Mouse (Mus musculus) liver (tissue): ENCODE results near the gene Gm21915.

Experiments
- DNase-seq: peaks from one replicate; pipeline ENCODE4 v3.0.0-alpha.2; 2020; ENCODE audit warnings: mixed read lengths

The Gm21915 gene

DNA sequence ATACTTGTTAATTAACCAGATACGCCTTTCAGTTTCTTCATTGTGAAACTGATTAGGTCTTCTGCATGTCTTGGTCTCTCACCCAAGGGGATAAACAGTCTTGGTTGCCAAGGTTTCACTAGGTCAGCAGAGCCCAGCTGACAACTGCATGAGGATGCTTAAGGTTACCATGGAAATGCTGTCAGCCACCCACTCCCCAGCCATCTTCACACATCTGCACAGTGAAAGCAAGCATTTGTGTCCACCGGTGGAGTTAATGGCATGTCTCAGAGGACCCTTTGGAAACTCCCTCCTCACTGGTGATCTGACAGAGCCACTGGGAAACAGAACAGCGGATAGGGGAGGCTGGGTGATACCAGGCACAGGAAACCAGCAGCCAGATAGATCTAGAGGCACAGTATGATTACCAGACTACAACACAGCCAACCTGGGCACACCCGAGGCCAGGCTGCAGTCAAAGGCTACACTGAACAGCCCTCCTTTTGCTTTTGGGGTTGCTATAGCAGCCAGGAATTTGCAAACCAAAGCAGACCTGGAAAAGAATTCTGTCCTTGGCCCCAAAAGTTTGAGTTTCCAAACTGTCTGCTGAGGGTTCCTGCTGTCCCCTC is 1.0 kb downstream of the Gm21915 start:
- no peak for DNase-seq

DNA sequence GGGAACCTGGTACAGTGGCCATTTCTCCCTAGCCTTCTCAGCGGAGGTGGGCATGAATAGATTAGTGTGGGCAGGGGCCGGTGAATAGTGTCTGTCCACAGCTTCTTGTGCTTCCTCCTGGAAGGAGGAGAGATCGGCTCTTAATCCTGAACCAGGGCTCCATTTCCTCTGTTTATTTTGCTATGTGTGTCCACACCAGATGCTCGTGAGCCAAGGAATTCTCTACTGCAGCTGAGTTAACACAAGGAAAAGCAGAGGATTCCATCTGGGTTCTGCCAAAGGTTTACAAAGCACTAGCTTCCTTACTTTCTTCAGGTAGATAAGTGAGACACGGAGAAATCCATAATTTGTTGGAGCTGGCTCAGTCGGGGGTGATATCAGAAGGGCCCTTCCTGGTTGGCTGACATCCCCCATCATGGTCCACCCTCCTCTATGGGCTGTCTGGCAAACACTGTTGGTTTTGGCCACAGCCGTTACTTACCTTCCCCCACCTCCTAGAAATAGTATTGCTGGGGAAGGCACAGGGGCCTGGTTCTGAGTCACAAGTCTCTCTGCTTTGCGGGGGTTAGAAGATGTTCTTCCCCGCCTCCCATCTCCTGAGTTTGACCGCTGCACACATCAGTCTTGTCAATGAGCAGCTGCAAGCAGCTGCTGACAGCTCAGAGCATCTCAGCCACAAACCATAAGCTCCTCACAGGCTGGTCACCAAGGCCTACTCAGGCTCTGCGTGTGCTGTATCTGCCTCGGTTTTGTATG is 5.0 kb downstream of the Gm21915 start:
- no peak for DNase-seq

DNA sequence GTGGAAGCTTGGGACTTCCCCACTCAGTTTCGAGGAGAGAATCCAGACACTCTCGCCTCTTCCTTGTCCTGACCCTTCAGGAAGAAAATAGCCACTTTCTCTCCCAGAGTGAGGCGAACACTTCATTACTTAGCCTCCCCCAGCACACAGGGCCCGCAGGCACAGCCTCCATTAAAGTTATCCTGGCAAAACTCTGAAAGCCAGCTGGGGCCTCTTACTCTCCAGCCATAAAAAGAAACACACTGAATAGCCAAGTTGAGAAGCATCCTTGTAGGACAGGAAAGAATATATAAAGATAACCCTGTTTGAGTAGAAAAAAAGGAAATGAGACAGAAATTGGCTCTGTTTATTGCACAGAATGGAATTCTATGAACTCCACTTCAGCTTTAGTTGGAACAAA is 8.2 kb downstream of the Gm21915 start:
- DNase-seq = no peak

DNA sequence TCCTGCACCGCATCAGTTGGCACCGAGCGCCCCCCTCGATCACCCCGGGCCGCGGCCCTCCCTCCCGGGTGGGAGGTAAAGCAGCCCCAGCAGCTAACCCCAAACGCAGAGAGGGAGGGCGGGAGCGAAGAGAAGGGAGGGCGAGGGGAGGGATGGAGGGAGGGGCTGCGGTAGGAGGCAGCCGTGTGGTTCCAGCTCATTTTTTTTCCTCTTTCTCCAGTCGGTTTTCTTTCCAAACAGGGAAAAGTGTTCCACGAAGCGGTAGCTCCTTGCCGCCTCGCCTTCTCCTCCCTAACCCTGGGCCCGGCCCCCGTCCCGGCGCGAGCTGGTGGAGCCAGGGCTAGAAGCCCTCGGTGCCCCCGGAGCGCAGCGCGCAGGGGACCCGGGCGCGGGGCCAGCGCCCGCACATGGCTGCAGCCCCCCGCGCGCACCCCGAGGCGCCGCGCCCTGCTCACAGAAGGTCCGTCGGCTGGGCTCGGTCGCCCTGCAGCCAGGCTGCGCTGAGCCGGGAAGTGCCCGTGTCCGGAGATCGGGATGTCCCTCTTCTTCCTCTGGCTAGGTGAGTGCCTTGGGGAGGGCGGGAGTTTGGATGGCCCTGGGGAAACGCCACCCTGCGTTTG is 15.5 kb downstream of the Gm21915 start, which contains the start of gene Clmp:
TSS of gene Clmp (plus strand) at position 162 of the 620 bp plus-strand sequence.
- DNase-seq = peak; percentile 38

DNA sequence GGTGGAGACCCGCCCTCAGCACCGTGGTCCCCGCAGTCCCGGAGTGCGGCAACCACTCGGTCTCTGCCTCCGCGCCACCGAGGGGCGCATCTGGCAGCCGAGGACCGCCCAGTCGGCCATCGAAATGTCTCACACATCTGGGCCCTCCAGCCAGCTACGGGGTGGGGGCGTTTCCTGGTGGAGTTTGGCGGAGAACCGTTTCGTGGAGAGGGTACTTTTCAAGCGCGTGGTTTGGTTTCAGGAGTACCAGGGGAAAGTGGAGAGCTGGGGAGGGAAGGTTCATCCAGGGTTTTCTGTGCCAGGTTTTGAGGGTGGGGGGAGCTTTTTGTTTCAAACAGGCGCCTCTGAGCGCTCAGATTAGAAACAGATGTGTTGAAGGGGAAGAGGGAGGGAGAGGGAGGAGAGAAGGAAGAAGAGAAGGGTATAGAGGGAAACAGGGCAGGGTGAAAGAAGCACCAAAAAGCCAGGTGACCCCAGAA is 16.0 kb downstream of the Gm21915 start:
- DNase-seq = peak; percentile 15

DNA sequence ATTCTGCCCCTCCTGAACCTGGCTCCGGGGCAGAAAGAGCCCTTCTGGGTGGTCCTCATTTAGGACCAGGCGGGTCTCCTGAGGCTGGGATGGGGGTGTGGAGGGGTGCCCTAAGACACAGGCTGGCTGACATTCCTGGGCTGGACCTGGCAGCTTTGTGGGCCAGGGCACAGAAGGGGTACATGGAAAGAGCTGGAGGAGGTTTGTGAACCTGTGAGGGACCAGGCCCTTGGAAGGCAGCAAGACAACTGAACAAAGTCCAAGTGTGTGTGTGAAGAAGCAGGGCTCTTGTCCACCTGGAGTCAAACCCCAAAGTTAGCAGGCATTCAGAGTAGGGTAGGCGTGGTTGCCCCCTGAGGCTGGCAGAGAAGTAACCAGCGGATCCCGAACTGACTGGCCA is 16.6 kb downstream of the Gm21915 start:
- no peak for DNase-seq

DNA sequence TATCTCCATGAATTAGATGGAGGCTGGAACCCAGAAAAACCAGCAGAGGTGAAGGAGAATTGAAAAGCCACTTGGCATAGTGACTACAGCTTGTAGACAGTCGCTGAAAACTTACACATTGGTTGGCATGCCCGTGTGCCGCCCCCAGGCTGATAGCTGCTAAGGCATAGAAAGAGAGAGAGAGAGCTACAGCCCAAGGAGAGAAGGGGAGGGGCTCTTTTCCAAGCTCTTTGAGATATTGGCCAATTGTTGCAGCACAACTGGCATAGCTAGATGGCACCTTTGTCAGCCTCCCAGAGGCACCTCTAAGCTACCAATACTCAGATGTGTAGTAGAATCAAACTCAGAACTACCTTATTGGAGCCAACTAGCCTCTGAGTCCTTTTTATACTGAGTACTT is 17.1 kb downstream of the Gm21915 start:
- no peak for DNase-seq

DNA sequence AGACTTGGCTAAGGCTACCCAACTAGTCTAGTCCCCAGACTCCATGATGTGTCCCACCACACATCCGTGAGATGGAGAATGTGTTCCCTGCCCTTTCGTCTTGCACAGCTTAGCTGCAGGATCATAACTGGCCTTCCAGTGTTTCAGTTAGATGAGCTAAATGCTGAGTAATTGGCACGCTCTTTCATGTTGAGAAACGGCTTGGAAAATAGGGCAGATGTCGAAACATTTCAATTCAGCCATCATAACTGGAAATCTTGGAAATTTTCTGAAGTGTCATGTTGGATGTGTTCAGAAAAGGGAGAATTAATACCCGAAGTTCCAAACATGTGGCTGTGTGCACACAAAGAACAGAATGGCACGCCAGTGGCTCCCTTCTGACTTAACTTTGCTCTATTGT is 20.1 kb downstream of the Gm21915 start:
- no peak for DNase-seq

DNA sequence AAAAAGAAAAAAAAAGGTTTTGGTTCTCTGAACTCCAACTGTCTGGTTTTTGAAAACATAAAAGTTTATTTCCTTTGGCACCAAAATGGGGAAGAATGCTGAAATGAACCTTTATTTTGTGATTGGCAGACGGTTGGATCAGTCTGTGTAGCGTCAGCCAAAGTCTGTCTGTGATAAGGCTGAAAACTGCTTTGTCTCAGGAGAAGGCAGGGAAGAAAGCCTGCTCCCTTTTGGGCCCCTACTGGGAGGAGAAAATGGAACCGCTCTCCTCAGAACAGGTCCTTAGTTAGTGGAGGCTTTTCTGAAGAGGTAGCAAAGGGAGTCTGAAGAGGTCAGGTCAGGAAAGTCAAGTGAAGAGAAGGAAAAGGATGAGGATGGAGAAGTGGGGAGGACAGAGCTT is 22.6 kb downstream of the Gm21915 start:
- no peak for DNase-seq

DNA sequence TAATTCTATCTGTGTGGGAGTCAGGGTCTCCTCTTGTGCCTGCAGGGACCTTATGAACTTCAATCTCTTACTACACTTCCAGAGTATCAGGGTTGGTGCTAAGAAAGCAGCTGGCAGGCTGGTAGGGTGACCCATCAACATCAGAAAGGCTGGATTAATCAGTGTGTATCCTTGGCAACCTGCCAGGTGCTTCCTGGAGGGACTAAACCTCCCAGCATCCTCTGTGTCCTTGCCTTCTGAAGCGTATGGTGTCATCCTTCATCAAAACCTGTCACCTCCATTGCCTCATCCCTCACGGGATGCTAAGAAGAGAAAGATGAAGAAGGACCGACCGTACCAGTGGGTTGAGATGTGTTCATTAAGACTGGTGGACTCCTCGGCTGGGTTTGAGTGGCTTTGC is 23.4 kb downstream of the Gm21915 start:
- DNase-seq = no peak

DNA sequence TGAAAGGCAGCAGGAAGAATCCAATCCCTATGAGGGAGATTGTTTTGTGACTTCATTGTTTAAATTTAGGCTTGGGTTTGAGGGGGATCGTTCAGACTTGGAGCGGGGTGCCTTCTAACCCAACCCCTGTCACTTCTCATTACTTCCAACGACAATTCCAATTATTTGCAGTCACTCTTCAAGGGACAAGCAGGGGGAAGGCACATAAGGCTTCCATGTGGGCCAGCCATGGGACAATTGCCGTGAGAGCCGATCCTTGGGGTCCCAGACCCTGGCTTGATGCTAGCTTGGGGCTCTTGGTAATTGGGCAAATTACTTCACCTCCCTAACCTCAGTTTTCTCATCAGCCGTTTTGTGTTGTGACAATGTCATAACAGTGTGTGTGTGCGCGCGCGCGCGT is 23.9 kb downstream of the Gm21915 start:
- no peak for DNase-seq

DNA sequence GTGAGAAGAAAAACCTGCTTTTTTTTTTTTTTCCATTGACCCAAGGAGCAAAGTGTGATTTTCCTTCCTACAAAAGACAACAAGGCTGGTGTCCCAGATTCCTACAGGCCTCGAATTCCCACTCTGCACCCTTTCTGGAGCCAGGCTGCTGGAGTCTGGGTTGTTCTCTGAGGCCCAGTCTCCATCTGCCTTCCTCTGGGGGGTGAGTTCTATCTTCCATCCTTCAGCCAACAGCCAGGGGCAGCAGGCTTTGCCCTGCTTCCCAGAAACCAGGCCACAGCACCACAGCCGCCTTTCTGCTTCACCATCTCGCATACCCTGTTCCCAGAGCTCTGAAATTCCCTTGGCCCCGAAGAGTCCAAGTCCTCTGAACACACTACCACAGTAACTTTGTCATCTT is 25.7 kb downstream of the Gm21915 start:
- no peak for DNase-seq

DNA sequence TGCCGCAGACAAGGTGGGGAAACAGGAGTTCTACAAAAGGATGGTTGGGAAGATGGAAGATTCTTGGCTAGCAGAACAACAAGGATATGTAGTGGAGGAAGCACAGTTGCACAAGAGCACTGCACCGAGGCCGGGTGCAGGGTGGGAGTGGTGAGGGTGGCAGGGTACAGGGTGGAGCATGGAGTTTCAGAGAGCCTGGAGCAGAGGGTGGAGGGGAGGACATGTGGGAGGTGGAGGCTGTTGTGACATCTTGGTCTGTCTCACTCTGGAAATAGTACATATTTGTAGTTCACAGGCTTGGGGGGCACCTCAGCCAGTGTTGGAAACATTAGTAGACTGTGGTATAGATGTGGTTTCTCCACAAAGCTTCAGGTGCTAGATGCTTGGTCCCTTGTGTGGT is 28.8 kb downstream of the Gm21915 start:
- no peak for DNase-seq

DNA sequence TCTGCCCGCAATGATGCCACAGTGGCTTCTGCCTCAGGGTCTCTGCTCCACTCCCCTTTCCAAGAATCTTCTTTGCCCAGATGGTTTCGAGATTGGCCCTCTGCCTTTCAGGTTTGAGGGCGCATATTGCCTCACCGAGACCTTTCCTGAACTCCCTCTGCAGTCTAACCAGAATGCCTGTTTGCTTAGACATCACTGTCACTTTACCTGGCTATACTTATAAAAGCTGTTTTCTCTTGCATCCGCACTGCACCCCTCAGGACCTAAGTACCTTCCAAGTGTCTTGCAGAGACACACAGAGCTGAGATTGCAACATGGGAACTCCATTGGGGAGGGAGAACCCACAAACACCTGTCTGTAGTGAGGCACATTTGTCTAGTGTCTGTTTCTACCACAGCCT is 29.8 kb downstream of the Gm21915 start:
- no peak for DNase-seq

DNA sequence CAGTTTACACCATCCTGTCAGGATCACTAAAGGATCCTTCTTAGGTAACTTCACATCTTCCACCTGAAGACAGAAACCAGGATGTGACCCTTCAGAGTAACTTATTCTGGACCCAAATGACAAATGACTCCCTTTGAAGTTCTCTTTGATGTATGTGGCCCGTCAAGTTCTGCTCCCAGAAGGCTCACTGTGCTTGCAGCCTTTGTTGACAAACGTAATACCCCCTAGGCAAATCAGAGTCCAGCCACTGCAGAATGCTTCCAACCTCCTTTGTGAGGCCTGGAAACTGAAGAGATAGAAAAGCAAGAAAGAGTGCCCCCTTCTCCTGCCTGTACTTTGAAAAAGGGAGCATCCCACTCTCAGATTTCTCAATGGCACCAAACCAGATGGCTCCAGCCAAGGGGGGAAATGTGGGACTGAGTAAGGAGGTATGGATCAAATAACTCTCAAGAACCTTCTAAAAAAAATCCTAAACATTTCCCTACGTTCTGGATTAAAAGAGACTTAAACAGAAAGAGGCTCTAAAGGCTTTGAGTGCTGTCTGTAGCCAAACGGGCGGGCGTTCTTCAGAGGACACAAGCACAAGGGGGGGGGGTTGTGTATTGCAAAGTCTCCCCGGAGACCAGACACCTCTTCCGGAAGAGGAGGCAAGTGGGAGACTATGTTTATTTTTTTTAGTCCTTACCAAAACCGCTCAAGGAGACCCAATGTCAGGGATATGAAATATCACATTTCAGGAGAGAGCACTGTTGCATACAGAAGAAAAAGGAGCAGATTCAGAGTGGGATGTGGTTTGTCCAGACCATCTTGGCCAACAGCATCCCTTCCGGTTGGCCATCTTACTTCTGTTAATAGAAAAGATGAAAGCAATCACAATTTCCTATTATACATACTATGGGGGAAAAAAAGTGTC is 34.2 kb downstream of the Gm21915 start:
- DNase-seq = no peak

DNA sequence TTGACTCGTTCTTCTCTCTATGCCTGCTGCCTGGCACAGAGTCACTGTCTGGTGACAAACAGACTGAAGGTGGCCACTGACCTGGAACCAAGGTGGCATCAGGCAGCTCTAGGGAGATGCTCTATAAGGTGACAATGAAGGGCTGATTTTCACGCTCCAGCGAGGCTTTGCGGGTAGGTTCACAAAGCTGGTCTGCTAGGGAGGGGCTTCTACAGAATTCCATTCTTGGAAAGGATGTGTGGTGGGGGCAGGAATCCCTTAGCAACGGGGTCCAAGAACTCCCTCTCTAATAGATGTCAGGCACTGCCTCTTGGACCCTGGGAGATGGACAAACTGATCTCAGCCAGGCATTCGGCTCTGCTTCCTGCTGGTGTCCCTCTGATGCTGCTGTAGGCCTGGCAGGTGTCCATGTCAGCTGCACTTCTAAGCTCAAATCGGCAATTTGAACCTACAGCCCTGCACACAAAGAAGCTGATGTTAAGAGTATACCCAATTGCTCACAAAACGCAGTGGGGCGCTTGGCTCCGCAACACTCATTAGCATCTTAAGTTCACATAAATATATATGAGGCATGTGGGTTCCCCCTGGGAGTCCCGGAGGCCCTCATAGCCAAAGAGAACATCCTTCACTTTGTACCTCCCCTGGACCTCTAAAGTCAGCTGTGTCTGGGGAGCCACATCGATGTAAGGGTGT is 38.2 kb downstream of the Gm21915 start:
- no peak for DNase-seq

DNA sequence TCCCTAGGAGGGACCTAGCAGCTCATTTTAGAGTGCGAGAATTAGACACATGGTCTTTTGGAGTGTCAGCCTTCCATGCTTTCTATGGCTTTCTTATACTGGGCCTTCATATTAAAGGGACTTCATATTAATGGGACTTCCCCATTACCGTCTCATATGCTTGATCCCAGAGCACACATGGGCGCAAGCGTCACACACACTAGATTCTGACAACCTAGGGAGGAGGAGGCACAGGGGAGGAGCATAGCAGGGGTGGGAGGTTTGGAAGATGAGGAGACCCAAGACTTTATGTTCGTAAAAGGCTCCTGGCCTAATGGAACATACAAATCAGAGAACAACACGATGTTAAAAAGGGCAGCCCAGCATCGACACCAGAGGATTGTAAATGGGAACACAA is 38.7 kb downstream of the Gm21915 start:
- DNase-seq = no peak

DNA sequence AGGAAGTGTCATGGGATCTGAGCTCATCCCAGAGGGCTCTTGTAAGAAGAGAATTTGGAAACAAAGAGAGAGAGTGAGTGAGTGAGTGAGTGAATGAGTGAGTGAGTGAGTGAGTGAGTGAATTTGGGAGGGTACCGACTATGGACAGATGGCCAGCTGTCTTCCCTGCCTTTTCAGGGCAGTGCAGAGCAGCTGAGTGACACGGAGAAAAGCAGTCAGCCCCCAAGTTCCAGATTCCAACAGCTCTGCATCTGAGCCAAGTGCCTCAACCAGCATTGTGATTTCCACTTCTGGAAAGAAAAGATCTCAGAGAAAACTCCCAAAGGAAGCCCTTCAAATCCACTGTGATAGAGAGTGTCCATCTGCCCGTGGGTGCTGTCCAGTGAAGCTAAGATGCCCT is 39.2 kb downstream of the Gm21915 start:
- no peak for DNase-seq

DNA sequence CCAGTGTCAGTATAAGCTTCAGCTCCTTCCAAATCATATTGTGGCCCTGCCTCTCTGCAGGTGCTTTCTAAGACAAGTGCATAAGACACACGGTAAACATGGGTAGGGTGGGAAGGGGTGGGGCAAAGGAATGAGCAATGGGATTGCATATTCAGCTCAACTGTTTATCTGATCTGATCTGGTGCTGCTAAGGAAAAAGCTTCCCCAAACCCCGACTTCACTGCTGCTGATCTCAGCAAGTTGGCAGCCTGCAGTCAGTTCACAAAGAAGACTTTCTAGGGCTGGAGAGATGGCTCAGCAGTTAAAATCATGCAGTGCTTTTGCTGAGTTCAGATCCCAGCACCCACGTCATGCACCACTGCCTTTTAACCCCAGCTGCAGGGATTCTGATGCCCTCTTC is 39.6 kb downstream of the Gm21915 start:
- no peak for DNase-seq

DNA sequence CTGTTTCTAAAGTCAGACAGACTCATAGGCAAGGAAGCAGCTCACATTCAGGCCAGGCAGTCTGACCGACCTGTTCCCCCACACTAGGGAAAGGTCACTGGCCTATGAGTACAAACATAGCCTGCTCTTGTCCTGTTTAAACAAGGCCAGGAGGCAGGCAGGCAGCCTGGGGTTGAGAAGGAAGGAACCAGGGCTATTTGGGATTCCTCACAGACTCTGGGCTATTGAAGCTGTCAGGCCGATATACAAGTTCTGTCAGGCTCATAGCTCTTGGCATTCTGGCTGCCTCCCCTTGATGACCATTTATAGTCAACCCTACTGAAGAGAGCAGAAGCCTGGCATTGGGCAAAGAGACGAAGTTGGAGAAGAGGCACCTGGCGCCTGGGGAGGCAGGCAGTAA is 41.2 kb downstream of the Gm21915 start:
- DNase-seq = peak; percentile 24

DNA sequence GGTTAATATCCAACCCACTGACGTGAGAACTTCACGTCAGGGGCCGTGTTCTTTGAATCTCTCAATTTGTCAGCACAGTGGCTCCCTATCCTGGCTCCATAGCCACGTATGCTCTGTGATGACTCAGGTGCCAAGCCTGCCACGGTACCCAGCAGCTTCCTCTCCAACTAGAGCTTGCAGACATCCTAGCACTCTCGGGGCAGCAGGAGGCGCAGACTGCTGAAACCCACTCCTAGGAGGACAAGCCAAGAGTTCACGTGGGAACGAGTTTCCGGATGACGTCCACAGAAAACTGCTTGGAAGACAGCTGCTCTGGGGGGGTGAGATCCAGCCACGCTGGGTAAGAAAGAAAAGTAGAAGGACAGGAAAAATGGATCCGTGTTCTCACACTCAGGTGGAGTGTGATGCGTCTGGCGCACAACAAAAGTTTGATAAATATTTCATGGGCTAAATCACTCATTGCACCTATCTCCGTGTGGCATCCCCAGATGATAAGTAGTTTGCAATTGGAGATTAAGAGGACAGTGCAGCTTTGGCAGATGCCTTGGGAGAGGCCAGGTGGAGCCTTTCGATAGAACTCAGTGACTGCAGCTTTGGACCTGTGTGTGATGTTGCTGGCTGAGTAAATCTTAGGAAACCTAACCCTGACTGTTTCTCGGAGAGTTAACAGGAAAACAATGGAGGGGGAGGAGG is 46.9 kb downstream of the Gm21915 start:
- DNase-seq = no peak

DNA sequence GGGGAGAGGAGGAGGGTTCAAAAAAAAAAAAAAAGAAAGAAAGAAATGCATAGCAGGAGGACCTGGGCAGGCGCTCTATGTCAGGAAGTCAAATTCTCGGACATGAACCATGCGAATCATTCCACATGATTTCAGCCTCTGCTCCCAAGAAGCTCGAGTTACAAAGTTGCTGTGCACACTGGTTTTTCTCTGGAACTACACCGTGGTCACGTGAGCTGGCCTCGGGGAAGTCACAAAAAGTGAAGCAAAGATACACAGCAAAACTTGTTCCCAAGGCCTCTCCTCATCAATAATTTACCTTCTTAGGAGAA is 47.4 kb downstream of the Gm21915 start:
- DNase-seq = no peak
